Mouse (Mus musculus) lung, adult 2 months (tissue): ENCODE results near the gene Ror2.

Experiments used
- CTCF ChIP-seq: fragments of 200-500 bp; IDR thresholded peaks from 2 replicates; pipeline ENCODE4 v1.5.1; 2011; ENCODE audit warnings: mild to moderate bottlenecking, low read length, control low read depth; ENCODE audit not compliant: insufficient read depth
- POLR2A ChIP-seq: fragments of 200-500 bp; IDR thresholded peaks from 2 replicates; pipeline ENCODE4 v1.6.1; 2011; ENCODE audit warnings: low read depth, mild to moderate bottlenecking, control low read depth, low read length, borderline replicate concordance; ENCODE audit errors: extremely low read depth

- no peak for TF ChIP-seq POLR2A
- no peak for TF ChIP-seq CTCF
Observed at GRCm38 (mm10) chr13:53130567-53130966, 155.4 kb downstream of the Ror2 start.
